Mouse (Mus musculus) lung, embryonic 15.5 days (tissue): ENCODE measurements around the gene Kifc3. TPM values are rescaled to one million over a fixed set of nuclear protein-coding genes. Genes with fewer than 3 reads are reported as not detected.
"Not testable (repeated sequence)": the region's sequence is repeated elsewhere in the genome, so short reads cannot be mapped to it uniquely, and the experiment has no call there.

Experiments used
- ATAC-seq: fragments of 200-750 bp; cut with Nextera tagmentation; 2 replicates; pipeline ENCODE4 v1.8.0; 2017; ENCODE audit warnings: moderate number of reproducible peaks, borderline replicate concordance; ENCODE audit not compliant: low FRiP score, low TSS enrichment; ENCODE audit errors: extremely low read depth
- H3K27ac ChIP-seq: fragments of 300-500 bp; sonication (generic); 2 replicates; pipeline ENCODE4 v1.5.1; 2015; ENCODE audit warnings: moderate library complexity, mild to moderate bottlenecking, inconsistent platforms
- H3K27me3 ChIP-seq: fragments of 300-500 bp; sonication (generic); 2 replicates; pipeline ENCODE4 v1.6.1; 2015; ENCODE audit warnings: inconsistent platforms
- H3K36me3 ChIP-seq: fragments of 300-500 bp; sonication (generic); 2 replicates; pipeline ENCODE4 v1.6.1; 2015; ENCODE audit warnings: inconsistent platforms
- H3K4me1 ChIP-seq: fragments of 300-500 bp; sonication (generic); 2 replicates; pipeline ENCODE4 v1.6.1; 2015; ENCODE audit warnings: inconsistent platforms
- H3K4me2 ChIP-seq: fragments of 300-500 bp; sonication (generic); 2 replicates; pipeline ENCODE4 v1.6.1; 2015; ENCODE audit warnings: inconsistent platforms, mild to moderate bottlenecking, moderate library complexity
- H3K4me3 ChIP-seq: fragments of 300-500 bp; sonication (generic); 2 replicates; pipeline ENCODE4 v1.5.1; 2015; ENCODE audit warnings: mild to moderate bottlenecking, inconsistent platforms
- H3K9ac ChIP-seq: fragments of 300-500 bp; sonication (generic); 2 replicates; pipeline ENCODE4 v1.6.1; 2015; ENCODE audit warnings: inconsistent platforms
- H3K9me3 ChIP-seq: fragments of 300-500 bp; sonication (generic); 2 replicates; pipeline ENCODE4 v1.6.1; 2016; ENCODE audit warnings: inconsistent platforms
- WGBS: fragments of 180-500 bp; shearing (Covaris S2); methylation state at CpG from one replicate; pipeline ENCODE4 v1.1.7; 2015; 5-methylcytosine and 5-hydroxymethylcytosine counted together
- polyA plus RNA-seq: library from polyadenylated mRNA; unstranded; fragments of >200 nt; fragmentation: Nextera tagmentation; extraction: Ambion mirVana; gene quantifications from 2 replicates; pipeline ENCODE4 v1.2.1, GENCODE M21; 2015

Gene Kifc3
- polyA plus RNA-seq, 1 experiment from 2014 or later: 27.0 TPM

DNA sequence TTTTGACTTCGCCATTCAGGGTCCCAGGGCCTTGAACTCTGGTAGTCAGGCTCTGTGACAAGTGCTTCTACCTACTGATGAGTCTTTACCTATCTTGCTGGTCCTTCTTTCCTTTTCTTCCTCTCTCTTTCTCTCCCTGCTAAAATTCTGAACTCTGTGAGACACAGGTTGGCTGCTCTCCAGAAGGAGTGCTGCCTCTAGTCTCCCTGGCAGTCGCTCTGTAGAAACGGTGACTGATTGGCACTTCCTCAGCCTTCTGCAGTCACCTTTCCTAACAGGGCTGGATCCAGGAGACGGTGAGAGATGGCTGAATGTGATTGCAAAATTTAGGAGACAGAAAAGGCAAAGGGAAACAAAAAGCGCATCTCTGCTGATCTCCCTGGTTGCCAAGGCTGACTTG lies 30.2 kb downstream of the Kifc3 start:
- Histone ChIP-seq H3K36me3 (no peaks in the 10 kb centered on the region), H3K27me3 (no peaks in the 10 kb centered on the region), H3K4me1 (no peaks in the 10 kb centered on the region), H3K4me3 (no peak overlapping the region), H3K9ac (no peak overlapping the region), H3K4me2 (no peak overlapping the region), H3K9me3 (no peaks in the 10 kb centered on the region), H3K27ac (no peak overlapping the region)
- 44% methylated on average over 5 of the region's 5 CpGs for WGBS
- ATAC-seq: no peak

DNA sequence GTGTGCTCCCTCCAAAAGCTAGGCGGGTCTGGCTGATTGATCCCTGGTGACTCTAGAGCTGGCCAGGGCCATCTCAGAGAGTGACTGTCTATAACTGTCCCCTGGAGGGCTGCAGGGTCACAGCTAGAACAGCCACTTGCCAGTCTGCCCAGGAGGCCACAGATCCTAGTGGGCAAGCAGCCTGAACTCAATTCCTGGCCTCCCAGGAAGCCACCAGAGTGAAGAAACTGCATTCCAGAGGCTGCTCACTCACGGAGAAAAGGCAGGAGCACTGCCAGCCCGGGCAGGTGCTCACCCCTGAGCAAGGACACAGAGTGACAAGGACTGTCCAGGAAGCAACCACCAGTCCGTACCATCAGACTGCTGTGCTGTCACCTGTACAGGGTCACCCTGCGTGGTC lies 34.9 kb downstream of the Kifc3 start:
- Histone ChIP-seq H3K36me3 (no peaks in the 10 kb centered on the region), H3K9ac (no peak overlapping the region), H3K27me3 (no peaks in the 10 kb centered on the region), H3K27ac (no peak overlapping the region), H3K9me3 (no peaks in the 10 kb centered on the region), H3K4me2 (no peak overlapping the region), H3K4me1 (no peaks in the 10 kb centered on the region), H3K4me3 (no peak overlapping the region)
- WGBS: 59% methylated on average over 5 of the region's 5 CpGs
- ATAC-seq: no peak

DNA sequence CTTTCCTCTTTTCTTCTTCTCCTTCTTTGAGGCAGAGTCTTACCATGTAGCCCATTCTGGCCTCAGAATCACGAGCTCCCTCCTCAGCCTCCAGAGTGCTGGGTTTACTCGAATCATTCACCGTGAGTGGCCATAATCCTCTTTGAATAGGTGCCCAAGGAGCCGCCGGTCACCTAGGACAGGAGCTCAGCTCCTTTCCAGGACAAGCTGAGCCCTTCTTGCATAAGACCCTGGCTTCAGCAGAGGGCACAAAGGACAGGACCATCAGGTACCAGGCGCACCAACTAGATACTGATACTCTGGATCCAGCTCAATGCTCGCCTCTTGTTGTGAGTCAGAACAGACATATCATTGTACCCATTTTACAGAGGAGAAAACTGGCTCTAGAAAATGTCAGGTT lies 36.2 kb downstream of the Kifc3 start:
- H3K4me2 ChIP-seq: no peak overlapping the region
- 81% methylated on average over 7 of the region's 7 CpGs for WGBS
- ATAC-seq: no peak

DNA sequence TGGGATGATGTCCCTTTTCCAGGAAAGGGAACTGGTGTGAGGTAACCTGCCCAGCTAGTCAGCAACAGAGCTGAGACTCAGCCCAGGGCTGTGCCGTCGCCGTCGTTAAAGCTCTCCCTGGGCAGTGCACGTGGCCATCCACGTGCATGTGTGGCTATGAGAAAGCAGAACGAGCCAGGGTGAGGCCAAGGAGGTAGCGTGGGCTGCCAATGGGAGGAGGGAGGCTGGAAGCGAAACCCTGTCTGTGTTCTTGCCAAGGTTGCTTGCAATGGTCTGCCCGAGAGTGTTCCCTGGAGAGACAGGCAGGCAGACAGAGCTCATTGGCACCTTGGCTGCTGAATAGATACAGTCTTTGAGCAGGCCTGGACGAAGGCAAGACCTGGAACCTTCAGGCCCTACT lies 36.7 kb downstream of the Kifc3 start:
- no peaks in the 10 kb centered on the region for H3K4me1 ChIP-seq
- WGBS: 67% methylated on average over 11 of the region's 11 CpGs
- ATAC-seq: no peak
- H3K27ac ChIP-seq: no peak overlapping the region
- no peak overlapping the region for H3K9ac ChIP-seq
- no peaks in the 10 kb centered on the region for H3K9me3 ChIP-seq
- H3K27me3 ChIP-seq: no peaks in the 10 kb centered on the region
- no peak overlapping the region for H3K4me2 ChIP-seq
- H3K4me3 ChIP-seq: no peak overlapping the region
- H3K36me3 ChIP-seq: no peaks in the 10 kb centered on the region

More for the DNA sequence above, 36.2 kb downstream of the Kifc3 start:
- Histone ChIP-seq H3K4me3 (no peak overlapping the region), H3K9me3 (no peaks in the 10 kb centered on the region), H3K4me1 (no peaks in the 10 kb centered on the region), H3K9ac (no peak overlapping the region), H3K36me3 (no peaks in the 10 kb centered on the region), H3K27me3 (no peaks in the 10 kb centered on the region), H3K27ac (no peak overlapping the region)

DNA sequence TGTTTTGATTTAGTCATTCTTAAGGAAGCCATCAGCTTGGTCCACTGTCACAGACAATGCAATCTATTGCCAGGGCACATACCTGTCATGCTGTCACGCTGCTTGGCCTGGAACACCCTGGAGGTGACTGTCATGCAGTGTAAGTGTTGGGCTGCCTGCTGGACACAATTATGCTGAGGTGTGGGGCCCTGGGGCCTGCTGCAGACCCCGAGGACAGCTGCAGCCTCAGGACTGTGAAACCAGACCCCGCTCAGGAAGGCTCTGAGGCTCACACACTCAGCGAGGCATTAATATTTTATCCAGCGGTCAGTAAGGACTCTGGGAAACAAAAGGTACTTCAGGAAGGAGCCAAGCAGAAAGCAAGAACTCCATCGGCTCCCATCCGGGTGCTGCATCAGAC lies 38.1 kb downstream of the Kifc3 start:
- Histone ChIP-seq H3K9me3 (no peaks in the 10 kb centered on the region), H3K4me3 (no peak overlapping the region), H3K36me3 (no peaks in the 10 kb centered on the region), H3K27ac (no peak overlapping the region), H3K4me1 (no peaks in the 10 kb centered on the region), H3K4me2 (no peak overlapping the region), H3K27me3 (no peaks in the 10 kb centered on the region), H3K9ac (no peak overlapping the region)
- WGBS: 41% methylated on average over 7 of the region's 7 CpGs
- no peak for ATAC-seq

DNA sequence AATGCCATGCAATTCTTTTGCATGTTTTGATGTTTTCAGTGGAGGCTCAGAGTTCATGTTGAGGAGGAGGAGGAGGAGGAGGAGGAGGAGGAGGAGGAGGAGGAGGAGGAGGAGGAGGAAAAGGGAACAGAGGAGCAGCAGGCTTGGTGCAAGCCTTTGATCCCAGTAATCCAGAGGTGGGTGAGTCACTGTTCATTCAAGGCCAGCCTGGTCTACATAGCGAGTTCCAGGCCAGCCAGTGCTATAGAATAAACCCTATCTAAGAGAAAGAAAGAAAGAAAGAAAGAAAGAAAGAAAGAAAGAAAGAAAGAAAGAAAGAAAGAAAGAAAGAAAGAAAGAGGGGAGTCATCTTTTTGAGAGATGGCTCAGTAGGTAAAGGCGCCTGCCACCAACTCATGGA lies 38.6 kb downstream of the Kifc3 start:
- H3K36me3 ChIP-seq, H3K4me3 ChIP-seq, H3K27me3 ChIP-seq, ATAC-seq, H3K27ac ChIP-seq, H3K4me2 ChIP-seq, H3K9me3 ChIP-seq, H3K9ac ChIP-seq, H3K4me1 ChIP-seq: not testable (repeated sequence)
- 83% methylated on average over 2 of the region's 2 CpGs for WGBS

DNA sequence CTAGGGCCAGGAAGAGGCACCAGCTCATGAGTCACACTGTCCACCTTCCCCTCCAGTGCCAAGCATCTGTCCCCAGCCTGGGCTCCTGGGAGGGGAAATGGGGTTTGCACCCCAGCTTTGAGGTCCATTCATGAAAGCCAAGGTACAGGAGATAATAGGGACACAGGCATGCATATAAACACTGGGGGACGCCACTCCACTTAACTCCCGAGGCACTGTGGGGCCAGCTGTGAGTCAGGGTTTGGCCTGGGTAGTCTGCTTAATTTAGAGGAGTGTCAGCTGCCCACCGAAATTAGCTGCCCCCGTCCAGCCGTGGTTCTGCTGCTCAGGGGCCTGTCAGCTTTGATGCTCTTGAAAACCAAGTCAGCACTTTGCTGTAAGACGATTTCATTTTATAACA lies 39.8 kb downstream of the Kifc3 start:
- no peak for ATAC-seq
- 51% methylated on average over 6 of the region's 6 CpGs for WGBS
- Histone ChIP-seq H3K9me3 (no peaks in the 10 kb centered on the region), H3K9ac (no peak overlapping the region), H3K4me3 (no peak overlapping the region), H3K4me1 (no peaks in the 10 kb centered on the region), H3K27me3 (no peaks in the 10 kb centered on the region), H3K36me3 (no peaks in the 10 kb centered on the region), H3K27ac (no peak overlapping the region), H3K4me2 (no peak overlapping the region)

DNA sequence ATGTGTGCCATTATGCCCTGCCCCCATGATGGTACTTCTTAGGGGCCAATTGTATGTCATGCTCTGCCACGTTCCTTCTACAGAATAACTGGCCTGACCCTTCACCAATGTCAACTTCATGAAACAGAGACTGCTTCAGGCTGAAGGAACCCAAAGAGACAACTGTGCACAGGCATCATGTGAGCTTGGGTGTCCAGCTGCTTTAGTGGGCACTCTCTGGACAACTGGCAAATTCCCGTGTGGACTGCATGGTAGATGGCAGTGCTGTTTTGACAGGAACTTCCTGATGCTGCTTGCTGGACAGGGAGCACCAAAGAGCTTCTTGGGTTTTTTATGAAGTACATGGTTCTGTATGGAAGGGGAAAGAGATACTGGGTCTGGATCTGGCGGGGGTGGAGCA lies 43.3 kb downstream of the Kifc3 start:
- 66% methylated on average over 3 of the region's 3 CpGs for WGBS
- H3K36me3 ChIP-seq: no peaks in the 10 kb centered on the region

DNA sequence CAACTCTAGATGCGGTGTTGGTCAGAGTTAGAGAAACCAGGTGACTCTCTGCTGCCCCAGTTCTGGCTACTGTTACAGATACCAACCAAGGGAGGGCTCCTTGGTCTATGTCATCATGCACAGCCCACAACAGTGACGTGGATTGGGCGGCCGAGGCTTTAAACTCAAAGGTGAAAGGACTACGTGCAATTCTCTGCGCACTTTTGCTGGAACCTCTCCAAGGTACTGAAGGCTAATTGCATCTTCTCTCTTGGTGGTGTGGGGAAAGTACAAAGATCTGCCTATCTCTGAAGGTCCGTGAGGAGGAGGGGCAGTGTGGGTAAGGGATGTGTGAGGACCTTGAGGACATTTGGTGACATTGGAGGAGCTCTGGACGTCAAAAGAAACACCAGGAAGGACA lies 44.0 kb downstream of the Kifc3 start:
- Histone ChIP-seq H3K4me3 (no peak overlapping the region), H3K9ac (no peak overlapping the region), H3K9me3 (no peaks in the 10 kb centered on the region), H3K36me3 (no peaks in the 10 kb centered on the region), H3K27ac (no peak overlapping the region), H3K4me1 (no peaks in the 10 kb centered on the region), H3K4me2 (no peak overlapping the region), H3K27me3 (no peaks in the 10 kb centered on the region)
- 66% methylated on average over 8 of the region's 8 CpGs for WGBS
- no peak for ATAC-seq

More for the DNA sequence above, 43.3 kb downstream of the Kifc3 start:
- Histone ChIP-seq H3K9me3 (no peaks in the 10 kb centered on the region), H3K9ac (no peak overlapping the region), H3K4me1 (no peaks in the 10 kb centered on the region), H3K4me3 (no peak overlapping the region), H3K27ac (no peak overlapping the region), H3K4me2 (no peak overlapping the region), H3K27me3 (no peaks in the 10 kb centered on the region)
- no peak for ATAC-seq

DNA sequence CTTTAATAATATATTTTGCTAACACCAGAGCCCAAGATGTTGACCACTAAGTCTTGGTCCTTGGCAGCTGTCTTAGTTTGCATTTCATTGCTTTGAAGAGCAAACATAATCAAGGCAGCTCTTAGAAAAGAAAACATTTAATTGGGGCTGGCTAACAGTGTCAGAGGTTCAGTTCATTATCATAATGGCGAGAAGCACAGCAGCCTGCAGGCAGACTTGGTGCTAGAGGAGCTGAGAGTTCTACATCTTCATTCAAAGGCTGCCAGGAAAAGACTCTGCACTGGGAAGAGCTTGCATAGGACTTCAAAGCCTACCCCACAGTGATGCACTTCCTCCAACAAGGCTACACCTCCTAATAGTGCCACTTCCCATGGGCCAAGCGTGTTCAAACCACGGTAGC lies 45.5 kb downstream of the Kifc3 start:
- H3K4me3 ChIP-seq: no peak overlapping the region
- no peak overlapping the region for H3K9ac ChIP-seq
- WGBS: 64% methylated on average over 3 of the region's 3 CpGs
- H3K9me3 ChIP-seq: no peaks in the 10 kb centered on the region
- H3K27me3 ChIP-seq: no peaks in the 10 kb centered on the region
- no peaks in the 10 kb centered on the region for H3K36me3 ChIP-seq
- ATAC-seq: no peak
- H3K4me1 ChIP-seq: no peaks in the 10 kb centered on the region
- no peak overlapping the region for H3K4me2 ChIP-seq
- H3K27ac ChIP-seq: no peak overlapping the region

DNA sequence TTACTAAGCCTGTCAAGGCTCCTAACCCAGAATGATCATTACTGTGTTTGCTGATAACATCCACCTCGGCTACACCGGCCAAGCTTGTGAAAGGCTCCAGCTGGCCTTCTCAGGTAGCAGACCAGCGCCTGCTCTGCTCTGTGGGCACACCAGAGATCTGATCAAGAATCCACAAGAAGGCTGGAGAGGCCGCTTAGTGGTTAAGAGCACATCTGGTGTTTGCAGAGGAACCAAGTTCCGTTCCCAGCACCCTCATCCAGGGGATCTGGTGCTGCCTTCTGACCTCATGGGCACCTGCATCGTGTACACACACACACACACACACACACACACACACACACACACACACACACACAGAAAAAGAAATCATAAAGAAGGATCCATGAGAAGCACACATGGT lies 46.5 kb downstream of the Kifc3 start:
- Histone ChIP-seq H3K36me3 (no peaks in the 10 kb centered on the region), H3K9me3 (no peaks in the 10 kb centered on the region), H3K4me2 (no peak overlapping the region), H3K4me3 (no peak overlapping the region), H3K27ac (no peak overlapping the region), H3K9ac (no peak overlapping the region), H3K27me3 (no peaks in the 10 kb centered on the region), H3K4me1 (no peaks in the 10 kb centered on the region)
- no peak for ATAC-seq
- WGBS: 59% methylated on average over 6 of the region's 6 CpGs

DNA sequence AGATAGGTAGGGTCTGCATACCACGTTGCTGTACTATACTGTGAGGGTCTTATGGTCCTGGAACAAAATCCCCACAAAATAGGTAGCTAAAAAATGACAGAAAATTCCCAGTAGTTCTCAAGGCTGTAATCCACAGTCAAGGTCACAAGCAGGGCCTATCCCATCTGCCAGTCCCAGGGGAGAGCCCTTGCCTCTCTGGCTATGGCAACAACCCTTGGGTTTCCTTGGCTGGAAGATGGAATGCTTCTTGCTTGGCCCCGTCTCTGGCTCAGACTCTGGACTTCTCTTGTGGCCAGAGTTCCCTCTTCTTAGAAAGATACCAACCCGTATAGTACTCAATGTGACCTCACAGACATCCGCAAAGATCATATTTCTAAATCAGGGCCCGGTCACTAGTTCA lies 47.3 kb downstream of the Kifc3 start:
- H3K9ac ChIP-seq: no peak overlapping the region
- no peaks in the 10 kb centered on the region for H3K36me3 ChIP-seq
- H3K4me3 ChIP-seq: no peak overlapping the region
- H3K9me3 ChIP-seq: no peaks in the 10 kb centered on the region
- no peaks in the 10 kb centered on the region for H3K27me3 ChIP-seq
- no peak for ATAC-seq
- 78% methylated on average over 5 of the region's 5 CpGs for WGBS
- H3K4me2 ChIP-seq: no peak overlapping the region
- no peak overlapping the region for H3K27ac ChIP-seq
- no peaks in the 10 kb centered on the region for H3K4me1 ChIP-seq

DNA sequence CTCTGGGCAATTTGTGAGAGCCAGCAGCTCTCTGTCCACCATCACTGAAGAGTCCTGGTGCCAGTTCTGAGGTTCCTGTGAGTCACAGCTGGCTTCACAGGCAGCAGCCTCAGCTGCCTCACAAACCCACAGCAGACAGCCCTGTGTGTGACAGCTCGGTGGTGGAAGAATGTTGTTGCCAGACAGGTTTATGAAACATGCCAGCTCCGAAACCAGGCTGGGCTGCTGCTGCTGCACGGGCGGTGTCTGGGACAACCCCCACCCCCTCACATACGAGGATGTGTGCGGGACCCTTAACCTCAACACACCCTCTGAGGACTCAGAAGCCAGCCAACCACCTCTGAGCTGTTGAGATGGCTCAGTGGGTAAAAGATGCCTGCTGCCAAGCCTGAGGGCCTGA lies 48.0 kb downstream of the Kifc3 start:
- no peaks in the 10 kb centered on the region for H3K9me3 ChIP-seq
- WGBS: 22% methylated on average over 6 of the region's 6 CpGs
- H3K4me3 ChIP-seq: no peak overlapping the region
- no peak overlapping the region for H3K4me2 ChIP-seq
- no peak overlapping the region for H3K27ac ChIP-seq
- H3K9ac ChIP-seq: no peak overlapping the region
- no peaks in the 10 kb centered on the region for H3K27me3 ChIP-seq
- H3K36me3 ChIP-seq: no peaks in the 10 kb centered on the region
- no peak; the same call in 1 of the 2 replicates for ATAC-seq
- no peaks in the 10 kb centered on the region for H3K4me1 ChIP-seq
